Mouse (Mus musculus) frontal cortex, postnatal 10 days (tissue): ENCODE data around the gene Pde4b.
"Not testable (repeated sequence)": the region's sequence is repeated elsewhere in the genome, so short reads cannot be mapped to it uniquely, and the experiment has no call there.

Source experiments
- DNase-seq, 2 experiments: peaks; one replicate each; pipeline ENCODE4 v3.0.0; 2022; ENCODE audit warnings: low spot score in 2 of 2, mixed read lengths in 1 of 2

Pde4b gene

DNA sequence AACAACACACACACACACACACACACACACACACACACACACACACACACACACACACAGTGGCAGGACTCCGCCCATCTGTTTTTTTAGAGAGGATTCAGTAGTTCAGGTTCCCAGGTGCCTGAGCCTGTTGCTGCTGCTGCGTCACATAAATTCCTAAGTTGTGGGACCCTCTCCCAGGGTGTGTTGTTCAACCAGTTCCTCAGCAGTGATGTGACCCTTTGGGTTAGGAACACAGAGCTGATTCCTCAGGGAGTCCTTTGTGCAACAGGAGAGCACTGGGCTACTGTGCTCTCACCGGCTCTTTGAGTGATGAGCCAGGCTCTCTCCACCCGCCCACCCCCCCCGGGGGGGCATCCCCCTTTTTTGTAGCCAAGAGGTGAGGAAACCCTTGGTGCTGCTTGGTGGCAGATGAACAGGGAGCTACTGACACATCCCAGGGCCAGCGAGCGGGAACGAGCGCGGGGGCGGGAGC, at the start of gene Pde4b:
Gene Pde4b, plus strand, starts transcription at position 453 of the 475 bp plus-strand sequence.
- DNase-seq, result no peak

DNA sequence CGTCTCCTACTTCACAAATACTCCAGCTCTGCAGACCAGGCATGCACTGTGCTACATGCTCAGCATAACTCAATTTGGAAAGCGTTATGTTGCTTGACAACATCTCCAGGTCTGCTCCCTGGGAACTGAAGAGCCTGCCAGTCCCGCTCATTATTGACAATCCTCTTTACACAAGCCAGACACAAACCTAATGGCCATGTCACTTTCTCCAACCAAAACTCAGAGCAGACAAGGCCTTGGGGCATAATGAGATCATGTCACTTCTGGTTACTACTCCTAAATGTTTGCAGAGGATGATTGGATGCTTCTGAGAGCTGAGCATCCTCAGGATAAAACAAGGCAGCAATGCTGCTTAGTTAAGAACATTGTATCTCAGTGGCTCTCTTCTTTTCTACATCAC, 47.2 kb upstream of the Pde4b start:
- DNase-seq, result no peak

DNA sequence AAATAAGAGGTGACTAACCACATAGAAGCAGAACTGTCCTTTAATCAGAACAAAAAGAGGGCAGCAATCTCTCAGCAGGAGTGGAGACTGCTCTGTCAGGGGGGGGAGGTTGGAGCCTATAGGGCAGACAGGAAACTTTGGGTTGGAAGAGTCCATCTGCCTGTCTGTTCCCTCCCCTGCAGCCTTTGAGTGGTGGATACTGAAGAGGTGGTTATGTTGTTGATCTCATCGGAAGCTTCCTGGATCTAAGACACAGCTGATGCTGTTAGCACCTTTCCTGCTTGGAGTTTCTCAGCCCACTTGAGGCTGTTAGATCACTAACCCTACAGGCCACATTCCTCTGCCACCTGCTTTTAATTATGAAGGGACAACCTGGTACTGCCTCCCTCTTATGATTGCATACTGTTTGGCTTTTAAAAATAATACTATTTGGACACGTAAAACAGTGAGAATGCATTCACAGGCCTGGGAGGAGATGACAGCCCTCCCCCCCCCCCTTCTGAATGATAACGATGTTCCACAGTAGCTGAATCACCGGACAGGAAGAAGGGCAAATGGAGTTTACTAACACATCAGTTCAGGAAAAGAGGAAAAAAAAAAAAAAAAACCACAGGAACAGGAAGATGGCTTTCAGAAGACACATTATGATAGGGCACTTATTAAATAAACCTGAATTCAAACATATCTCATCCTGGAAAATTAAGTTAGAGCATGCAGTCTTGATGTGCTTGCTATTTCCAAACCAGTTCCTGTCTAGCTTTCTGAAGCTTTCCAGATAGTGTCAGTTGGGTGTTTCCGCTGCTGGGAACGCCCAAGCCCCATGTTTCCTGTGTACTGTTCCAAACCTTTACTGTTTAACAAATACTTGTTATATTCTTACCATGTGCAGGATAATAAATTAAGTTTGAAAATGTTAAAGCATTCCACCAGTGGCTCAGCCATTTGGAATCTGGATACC, 41.9 kb upstream of the Pde4b start:
- no peak for DNase-seq

DNA sequence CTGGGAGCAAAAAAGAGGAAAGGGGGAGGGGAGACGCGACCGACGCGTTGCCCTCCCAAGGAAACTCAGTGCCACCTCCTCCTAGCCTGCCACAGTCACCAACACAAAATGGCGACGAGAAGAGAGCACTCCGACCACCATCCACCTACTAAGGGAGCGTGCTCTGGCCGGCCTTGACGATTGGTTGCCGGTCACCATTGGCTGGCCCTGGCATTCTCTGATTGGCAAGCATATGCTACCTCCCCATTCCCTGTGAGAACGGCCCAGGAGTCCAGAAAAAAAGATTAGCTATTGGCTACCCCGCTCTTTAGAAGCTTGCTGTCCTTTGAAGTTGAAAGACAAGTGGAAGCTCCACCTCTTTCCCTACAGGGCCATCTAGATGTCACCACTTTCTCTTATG, 38.0 kb upstream of the Pde4b start:
- not testable (repeated sequence) for DNase-seq

DNA sequence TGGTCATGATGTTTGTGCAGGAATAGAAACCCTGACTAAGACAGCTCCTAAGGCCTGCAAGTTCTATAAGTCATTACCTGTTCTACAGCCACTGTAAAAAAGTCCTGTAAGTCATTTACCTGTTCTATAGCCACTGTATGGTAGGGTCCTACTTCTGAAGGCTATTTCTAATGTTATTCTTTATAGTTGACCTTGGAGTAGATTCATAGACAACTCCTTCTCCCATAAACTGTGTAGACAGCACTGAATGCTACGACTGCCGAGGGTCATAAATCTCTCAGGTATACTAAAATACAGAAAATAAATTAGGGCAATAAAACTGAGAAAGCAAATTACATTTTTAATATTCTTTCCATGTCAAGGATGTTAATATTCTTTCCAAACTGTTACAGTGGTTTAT, 26.0 kb upstream of the Pde4b start:
- DNase-seq, result no peak

DNA sequence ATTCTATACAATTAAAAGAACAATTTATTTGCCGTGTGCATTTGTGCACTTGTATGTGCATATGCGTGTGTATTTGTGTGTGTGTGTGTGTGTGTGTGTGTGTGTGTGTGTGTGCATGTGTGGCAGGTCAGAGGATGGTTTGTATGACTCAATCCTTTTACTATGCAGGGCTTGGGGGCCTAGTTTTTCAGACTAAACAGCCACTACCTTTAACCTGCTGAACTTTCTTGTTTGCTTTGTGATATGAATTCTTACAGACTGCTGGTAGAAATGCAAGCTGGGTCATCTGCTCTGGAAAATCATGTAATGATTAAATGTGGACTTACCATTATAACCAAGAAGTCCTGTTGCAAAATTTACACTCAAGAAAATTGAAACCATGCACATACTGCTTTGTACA, 18.0 kb upstream of the Pde4b start:
- no peak for DNase-seq

DNA sequence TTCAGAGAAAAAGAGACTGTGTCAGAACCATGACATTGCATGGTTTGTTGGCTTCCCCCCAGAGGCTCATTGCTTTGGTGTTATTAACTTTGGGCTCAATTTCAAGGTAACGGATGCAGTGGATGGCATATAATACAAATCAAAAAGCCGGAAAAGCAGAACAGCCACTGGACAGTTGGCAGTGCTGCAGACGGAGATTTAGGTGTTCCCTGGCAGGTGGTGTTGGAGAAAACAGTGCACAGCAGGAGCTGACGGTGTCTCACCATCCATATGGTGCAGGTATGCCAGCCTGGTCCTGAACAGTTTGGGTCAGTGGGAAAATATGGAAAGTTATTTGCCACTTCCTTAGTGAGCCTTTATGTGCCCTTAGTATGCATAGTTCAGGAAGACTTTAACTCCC, 1.0 kb upstream of the Pde4b start:
- no peak for DNase-seq

DNA sequence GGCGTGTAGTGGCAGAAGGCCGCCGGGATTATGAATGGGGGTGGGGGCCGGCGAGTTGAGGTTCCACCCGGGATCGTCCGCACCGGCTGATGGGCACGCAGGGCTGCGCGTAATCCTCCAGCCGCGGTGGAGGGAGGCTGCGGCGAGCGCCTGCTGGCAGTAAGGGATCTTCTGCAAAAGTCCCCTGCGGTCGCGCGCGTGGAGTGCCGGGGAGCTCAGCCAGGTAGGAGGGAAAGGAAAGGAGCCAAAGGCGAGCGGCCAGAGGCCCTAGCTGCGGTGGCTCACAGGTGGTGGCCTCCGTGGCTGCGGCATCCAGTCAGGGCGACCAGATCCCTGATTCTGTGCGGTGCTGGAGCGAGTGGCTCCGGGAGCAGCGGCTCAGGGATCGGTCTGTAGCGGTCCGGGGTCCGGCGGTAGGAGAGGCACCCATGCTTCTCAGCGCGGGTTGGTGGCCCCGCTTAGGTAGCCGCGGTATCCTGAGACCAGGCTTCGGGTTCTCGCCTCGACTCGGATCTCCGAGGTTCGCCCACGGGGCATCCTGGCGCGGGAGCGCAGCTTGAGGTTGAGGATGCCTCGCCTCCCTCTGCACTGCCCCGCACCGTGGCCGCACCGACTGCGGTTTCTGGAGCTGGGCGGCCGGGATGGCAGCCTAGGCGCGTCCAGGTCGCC, 357 bp downstream of the Pde4b start:
- peak; percentile 17 to 25 for DNase-seq

DNA sequence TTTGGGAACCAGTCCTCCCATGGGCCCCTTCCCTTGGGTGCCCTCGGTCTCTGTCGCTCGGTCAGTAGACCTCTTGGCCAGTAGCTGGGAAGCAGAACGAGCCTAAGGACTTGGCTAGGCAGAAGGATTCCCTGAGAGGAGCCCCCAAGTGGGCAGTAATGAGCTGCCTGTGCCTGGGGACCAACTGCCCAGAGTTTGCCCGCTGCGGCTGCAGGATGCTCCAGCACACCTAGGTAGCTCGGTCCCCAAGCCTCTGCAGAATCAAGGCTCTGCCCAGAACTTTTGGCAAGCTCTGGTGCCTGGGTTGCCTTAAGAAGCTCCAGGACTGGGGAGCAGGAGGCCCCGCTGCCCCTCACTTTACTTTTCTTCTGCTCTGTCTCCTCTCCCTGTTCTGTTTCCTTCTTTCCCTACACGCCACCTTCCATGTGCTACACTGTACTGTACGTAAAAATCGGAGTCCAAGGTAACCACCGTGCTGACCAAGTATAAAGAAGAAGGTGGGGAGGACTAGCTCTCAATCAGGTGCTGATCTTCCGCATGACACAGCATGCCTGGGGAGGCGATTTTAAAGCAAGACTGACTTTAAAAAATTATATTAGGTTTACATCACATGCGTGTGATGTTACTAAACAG, 1.0 kb downstream of the Pde4b start:
- DNase-seq, result peak in 1 of 2 experiments; percentile 25

DNA sequence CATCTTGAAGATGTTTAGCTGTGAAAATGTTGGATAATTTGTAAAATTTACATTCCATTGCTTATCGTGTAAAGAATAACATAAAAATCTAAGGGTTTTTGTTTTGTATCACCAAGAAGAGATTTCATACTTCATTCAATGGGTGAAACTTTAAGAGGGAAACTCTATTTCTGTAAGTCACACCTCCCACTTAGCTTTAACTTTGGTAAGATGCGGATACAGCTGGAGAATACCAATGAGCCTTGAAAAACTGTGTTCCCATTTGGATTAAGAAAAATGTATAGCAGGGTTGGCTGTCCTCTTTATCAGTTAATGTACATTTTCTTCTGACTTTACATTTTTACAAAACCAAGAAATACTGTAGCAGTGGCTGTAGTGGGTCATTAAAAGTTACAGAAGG, 8.5 kb downstream of the Pde4b start:
- no peak for DNase-seq

DNA sequence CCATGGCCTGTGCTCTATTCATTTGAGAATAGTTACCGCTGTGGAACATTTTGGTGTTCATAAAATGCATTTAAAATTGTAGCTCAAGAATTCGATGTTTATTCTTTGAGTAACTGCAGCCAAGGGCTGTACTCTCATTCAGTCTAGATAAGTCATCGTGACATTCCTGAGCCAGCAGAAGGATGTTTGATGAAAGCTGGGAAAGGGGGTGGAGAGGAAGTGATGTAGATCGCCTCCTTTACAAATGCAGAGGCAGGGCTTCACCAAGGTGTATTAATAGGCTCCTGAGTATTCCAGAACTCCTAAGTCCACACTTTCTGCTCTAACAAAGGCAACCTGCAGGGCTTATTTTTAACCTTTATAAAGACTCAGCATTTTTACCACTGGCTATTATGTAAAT, 14.9 kb downstream of the Pde4b start:
- DNase-seq, result no peak

DNA sequence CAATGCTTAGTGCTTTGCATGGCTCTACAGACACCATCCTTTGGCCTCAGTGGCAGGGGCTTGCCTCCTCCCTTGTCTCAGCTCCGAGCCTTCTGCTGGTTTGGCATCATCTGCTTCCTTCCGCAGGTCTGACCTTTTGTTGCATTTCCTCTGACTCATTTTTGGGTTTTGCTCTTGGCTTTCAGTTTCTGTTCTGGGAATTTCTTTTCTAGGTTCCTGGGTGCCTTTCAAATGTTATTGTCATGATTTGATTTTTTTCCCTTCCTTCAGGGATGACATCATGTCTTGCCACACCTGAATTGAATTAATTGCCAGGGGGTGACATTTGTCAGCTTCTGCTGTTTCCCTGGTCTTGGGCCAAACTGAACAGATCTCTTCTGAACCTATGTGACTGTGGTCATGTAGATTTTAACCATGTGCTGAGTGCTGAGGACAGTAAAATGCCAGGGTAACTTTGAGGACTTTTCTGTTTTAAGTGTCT, 17.2 kb downstream of the Pde4b start:
- DNase-seq, result no peak

DNA sequence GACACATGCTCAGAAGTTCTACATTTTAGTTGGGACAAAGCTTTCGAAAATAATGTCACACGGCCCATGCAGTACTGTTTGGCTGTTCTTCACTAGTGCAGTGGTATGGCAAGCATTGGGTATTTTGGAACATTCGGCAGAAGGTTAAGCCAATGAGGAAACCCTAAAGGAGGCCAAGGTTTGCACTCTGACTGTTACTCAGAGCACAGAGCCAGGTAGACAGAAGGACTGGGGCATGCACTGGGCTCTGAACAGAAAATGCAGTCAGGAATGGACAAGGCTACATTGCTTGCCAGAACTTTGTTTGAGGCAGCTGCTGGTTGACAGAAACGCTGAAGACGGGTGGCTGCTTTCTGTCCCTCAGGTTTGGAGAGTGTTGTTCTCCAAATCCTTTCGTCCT, 19.4 kb downstream of the Pde4b start:
- DNase-seq, result no peak

DNA sequence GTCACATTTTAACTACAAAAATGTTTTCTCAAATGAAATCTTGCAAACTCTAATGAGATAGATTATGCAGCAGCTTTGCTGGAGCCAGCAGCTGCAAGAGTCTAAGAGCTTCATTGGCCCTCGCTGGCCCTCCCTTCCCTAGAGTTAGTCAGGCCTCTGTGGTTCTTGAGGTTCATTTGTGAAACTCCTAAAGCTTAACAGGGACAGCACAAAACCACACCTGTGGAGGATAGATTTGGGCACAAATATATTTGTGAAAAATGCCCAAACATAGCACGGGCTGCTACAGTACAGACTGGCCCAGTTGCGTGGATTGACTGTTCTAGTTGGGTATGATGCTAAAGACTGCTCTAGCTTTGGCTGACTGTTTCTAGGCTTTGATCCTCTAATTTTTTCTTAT, 32.1 kb downstream of the Pde4b start:
- DNase-seq, result no peak

DNA sequence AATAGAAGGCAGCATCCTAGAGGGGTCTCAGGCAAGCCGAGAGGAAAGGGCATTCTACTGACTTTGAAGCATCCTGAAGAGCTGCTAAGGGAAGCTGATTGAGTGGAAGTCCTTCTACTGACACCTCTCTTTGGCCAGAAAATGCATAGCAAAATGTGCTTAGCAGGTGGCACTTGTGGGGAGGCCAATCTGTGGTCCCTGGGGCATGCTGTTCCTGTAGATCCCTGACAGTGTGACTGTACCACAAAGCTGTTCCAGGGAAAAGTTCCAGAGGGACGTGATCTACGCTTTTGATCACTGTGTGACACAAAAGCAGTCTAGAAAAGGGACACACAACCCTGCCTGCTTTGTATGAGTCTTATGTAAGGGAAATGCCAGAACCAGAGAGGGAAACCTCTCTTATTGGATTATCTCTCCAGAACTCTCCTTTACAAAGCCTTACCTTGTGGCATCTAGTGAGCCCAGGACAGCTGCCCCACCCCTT, 49.1 kb downstream of the Pde4b start:
- DNase-seq, result no peak

DNA sequence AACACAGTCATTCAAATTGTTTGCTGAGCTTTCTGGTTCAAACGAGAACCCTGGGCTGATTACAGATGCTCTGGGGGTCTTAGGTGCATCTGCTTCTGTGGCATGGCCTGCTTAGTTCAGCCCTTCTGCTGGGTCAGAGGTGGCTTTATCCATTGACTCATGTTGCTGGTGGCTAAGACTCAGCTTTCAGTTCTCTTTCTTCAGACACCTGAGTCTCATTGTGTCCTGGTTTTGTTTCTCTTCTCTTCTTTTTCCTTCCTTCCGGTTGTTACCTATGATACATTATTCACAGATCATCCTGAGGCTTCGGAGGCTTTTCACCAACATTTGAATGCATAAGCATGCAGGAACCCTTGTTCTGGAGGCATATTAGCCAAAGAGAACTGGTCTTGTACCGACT, 51.0 kb downstream of the Pde4b start:
- no peak for DNase-seq

DNA sequence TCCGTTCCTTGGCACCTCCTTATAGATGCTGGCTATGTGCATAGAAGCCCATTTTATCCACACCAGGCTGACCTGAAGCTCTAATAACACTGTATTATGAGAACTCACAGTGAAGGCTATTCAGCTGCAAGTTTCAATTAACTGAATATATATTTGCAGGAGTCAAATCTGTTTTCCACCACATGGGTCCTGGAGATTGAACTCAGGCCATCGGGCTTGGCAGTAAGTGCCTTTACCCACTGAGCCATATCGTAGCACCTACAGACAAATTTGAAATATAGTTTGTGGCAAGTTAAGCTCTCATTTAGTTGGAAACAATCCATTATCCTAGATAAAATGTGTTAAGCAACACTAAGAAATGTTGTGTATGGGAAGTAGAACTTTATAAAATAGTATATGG, 53.9 kb downstream of the Pde4b start:
- DNase-seq, result no peak

DNA sequence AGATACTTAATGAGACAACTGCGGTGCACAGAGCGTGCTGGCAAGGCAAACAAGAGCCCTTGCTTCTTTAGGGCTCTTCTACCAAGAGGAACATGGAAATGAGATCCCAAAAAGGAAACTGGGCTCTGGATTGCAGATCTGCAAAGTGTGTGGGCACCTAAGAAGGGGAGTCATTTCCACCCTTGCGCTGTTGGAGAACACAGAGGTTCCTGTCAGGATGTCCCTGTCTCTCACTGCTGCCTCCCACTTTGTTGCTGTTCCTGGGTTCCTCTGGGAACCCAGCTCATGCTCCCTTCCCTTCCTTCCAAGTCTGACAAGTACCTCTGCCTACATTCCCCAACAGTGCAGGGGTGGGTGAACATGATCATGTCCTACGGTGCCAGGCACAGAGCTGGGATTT, 61.4 kb downstream of the Pde4b start:
- peak; percentile 11 to 41 for DNase-seq

DNA sequence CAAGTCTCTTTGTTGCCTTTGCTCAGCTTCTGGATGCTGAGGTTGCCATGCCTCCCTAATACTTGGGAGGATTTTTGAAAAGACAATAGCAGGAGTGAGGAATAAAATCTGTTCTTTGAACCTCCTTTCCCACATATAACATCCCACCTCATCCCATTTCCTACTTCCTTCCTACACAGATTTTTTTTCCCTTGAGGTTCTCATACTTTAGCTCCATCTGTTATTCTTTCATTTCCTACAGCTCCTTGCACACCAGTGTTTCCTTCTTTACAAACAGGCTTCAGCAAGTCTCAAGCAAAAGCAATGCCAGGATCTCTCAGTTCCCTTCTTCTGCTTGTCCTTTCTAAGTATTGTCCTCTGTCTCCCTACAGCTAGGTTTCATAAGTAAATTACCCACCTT, 71.8 kb downstream of the Pde4b start:
- no peak for DNase-seq

DNA sequence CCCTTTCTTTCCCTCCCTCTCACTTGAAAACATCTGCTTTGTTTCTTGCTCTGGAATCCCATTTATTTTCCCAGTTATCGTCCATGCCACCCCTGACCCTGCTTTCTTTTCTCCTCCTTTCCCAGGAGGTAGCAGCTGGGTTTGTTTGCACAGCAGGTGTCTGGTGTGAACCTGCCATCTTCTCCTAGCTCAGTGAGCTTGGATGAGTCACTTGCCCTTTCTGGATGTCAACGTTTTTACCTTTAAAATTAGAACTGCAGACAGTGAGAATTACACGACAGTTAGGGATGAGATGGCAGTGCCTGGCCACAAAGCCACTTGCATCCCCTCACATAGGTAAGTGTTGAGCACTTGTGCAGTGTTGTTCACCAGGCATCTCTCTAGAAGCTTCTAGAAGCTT, 84.3 kb downstream of the Pde4b start:
- DNase-seq, result no peak

DNA sequence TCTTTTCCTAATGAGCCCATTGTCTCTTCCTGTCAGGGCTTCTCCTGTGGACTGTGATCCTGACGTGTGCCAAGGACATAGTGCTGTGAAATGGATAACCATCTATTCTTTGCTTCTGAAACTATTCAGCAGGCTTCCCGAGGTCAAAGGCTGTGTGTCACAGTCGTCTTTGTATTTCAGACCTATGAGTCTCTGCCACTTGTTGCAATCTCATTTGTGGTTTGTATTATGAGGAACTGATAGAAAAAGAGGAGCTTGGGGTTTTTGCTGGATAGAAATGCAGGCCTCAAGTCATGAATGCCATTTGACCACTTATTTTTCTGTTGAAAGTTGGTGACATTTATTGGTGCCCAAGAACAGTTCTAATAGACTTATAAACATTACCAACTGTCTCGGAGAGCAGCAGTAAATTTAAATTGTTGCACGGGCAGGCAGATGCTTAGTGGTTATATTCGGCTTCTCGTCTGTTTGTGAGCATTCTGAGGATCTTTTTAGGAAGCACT, 85.4 kb downstream of the Pde4b start:
- DNase-seq, result no peak

DNA sequence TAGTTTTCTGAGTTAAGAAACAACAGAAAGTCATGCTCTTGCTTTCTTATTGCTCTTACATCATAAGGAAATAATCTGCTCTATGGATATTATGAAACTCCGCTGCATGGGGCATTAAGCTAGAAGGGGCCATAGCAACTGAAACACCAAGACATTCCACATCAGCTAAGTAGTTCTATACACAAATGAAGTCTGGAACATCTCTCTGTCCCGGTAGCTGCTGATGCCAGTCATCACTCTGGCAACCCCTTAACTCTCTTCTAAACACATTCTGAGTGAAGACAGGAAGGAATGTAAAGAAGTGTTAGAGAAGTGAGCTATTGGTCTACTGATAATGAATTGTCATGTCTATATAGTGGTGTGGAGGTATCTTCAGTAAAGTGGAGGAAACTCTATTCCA, 88.6 kb downstream of the Pde4b start:
- no peak for DNase-seq
